Mouse (Mus musculus) liver, postnatal 0 days (tissue): ENCODE results near the gene Cela1.

ENCODE experiments used
- CTCF ChIP-seq: sonication (generic); IDR thresholded peaks from 2 replicates; pipeline ENCODE4 v1.5.1; 2016; ENCODE audit warnings: antibody characterized with exemption, low read depth
- EP300 ChIP-seq: IDR thresholded peaks from 2 replicates; pipeline ENCODE4 v1.6.1; 2016; ENCODE audit warnings: antibody characterized with exemption, low read depth, mild to moderate bottlenecking

GRCm38 (mm10) chr15:100722026-100722425 is 34.3 kb upstream of the Cela1 start:
- TF ChIP-seq CTCF: no peak
- no peak for TF ChIP-seq EP300
